Mouse (Mus musculus): ENCODE results near the gene Ncdn. TPM values are rescaled to one million over a fixed set of nuclear protein-coding genes. Genes with fewer than 3 reads are reported as not detected.

The Ncdn gene
- total RNA-seq, 4 experiments from 2014 or later: 17.2 to 20.1 (median 17.8) TPM

- DNase-seq (ENCODE audit: low spot score): no peak
Measured at GRCm38 (mm10) chr4:126732111-126732510, 21.1 kb downstream of the Ncdn start.

- no peak for DNase-seq (ENCODE audit: low spot score)
Measured at GRCm38 (mm10) chr4:126707439-126707826, 45.8 kb downstream of the Ncdn start.

- no peak for DNase-seq (ENCODE audit: low spot score)
Measured at GRCm38 (mm10) chr4:126706630-126707438, 46.4 kb downstream of the Ncdn start.

GRCm38 (mm10) chr4:126696908-126697307 is 56.3 kb downstream of the Ncdn start:
- no peak for DNase-seq (ENCODE audit: low spot score)

Other genes starting within 250 kb of the Ncdn start
- gene Ago4, start 220.0 kb downstream of the Ncdn start, total RNA-seq (2022): 10 to 100 TPM; 10.4 to 14.5 (median 12.1) TPM
- under 1 TPM; 0.16 to 0.69 (median 0.50) TPM for gene Clspn, start 196.5 kb downstream of the Ncdn start, total RNA-seq (2022)
- gene 5730409E04Rik, start 143.6 kb downstream of the Ncdn start, total RNA-seq (2022): 10 to 100 TPM; 14.3 to 16.3 (median 15.3) TPM
- 100 to 1,000 TPM; 116 to 140 (median 123) TPM for gene Psmb2, start 75.8 kb downstream of the Ncdn start, total RNA-seq (2022)
- under 1 TPM in 1 of 4 experiments, not detected in 3; 0.11 TPM for gene Tfap2e, start 17.2 kb downstream of the Ncdn start, total RNA-seq (2022)
- 10 to 100 TPM; 27.8 to 33.6 (median 31.3) TPM for gene AU040320, start 106 bp upstream of the Ncdn start, total RNA-seq (2022)
- gene Zmym4, start 214.7 kb upstream of the Ncdn start, total RNA-seq (2022): 10 to 100 TPM; 17.8 to 24.4 (median 22.4) TPM